Mouse (Mus musculus): ENCODE measurements around the gene Pccb. TPM values are rescaled to one million over a fixed set of nuclear protein-coding genes. Genes with fewer than 3 reads are reported as not detected.

The Pccb gene
- polyA plus RNA-seq, 1 experiment from 2014 or later = 21.4 TPM

- 92% methylated on average over 8 of the region's 8 CpGs for WGBS
- ATAC-seq (ENCODE audit: low read depth) = no peak
- no peak overlapping the region for H3K9ac ChIP-seq
- 0 out of 2 replicates have a peak, but pooled peaks cover 8% of the 10 kb centered on the region for H3K4me1 ChIP-seq (replicated peaks)
- peaks cover 24% of the 10 kb centered on the region for H3K36me3 ChIP-seq
- no peak overlapping the region for H3K27ac ChIP-seq (replicated peaks)
- no peak overlapping the region for H3K4me3 ChIP-seq
- no peak overlapping the region for H3K4me2 ChIP-seq
- H3K9me3 ChIP-seq = 0 out of 2 replicates have a peak, but pooled peaks cover 7% of the 10 kb centered on the region
- H3K27me3 ChIP-seq = no peaks in the 10 kb centered on the region
Measured at GRCm38 (mm10) chr9:101002841-101003240, 31.9 kb downstream of the Pccb start.

DNA sequence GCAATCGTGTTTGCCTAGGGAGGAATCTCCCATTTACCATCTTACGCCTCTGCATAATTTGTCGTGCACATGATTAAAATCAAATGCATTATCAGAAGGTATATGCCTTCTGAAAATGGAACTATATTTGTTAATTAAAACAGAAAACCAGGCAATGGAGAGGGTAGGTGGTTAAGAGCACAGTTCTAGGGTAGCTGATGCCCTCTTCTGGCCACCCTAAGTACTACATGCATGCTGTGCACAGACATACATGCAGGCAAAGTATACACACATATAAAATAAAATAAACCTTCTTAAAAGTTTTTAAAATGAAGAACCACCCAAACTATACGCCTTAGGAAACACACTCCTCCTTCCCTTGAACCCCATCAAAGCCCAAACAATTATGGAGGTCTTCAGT is 32.6 kb downstream of the Pccb start:
- ATAC-seq (ENCODE audit: low read depth) = no peak

GRCm38 (mm10) chr9:100997138-100997537 is 37.6 kb downstream of the Pccb start:
- no peak overlapping the region for H3K27ac ChIP-seq (replicated peaks)
- H3K4me2 ChIP-seq = no peak overlapping the region
- no peak for ATAC-seq (ENCODE audit: low read depth)
- H3K27me3 ChIP-seq = no peaks in the 10 kb centered on the region
- H3K36me3 ChIP-seq = peaks cover 37% of the 10 kb centered on the region
- WGBS = 95% methylated on average over 2 of the region's 2 CpGs
- H3K9ac ChIP-seq = no peak overlapping the region
- H3K4me1 ChIP-seq (replicated peaks) = no peaks in the 10 kb centered on the region
- H3K9me3 ChIP-seq = no peaks in the 10 kb centered on the region
- no peak overlapping the region for H3K4me3 ChIP-seq

More for the DNA sequence above, 32.6 kb downstream of the Pccb start:
- 0 out of 2 replicates have a peak, but pooled peaks cover 8% of the 10 kb centered on the region for H3K4me1 ChIP-seq (replicated peaks)
- H3K9ac ChIP-seq = no peak overlapping the region
- H3K36me3 ChIP-seq = peaks cover 24% of the 10 kb centered on the region
- H3K9me3 ChIP-seq = 0 out of 2 replicates have a peak, but pooled peaks cover 7% of the 10 kb centered on the region
- no peak overlapping the region for H3K4me2 ChIP-seq
- WGBS = 93% methylated on average over 4 of the region's 4 CpGs
- H3K4me3 ChIP-seq = no peak overlapping the region
- no peak overlapping the region for H3K27ac ChIP-seq (replicated peaks)
- H3K27me3 ChIP-seq = no peaks in the 10 kb centered on the region

- Histone ChIP-seq H3K9me3 (0 out of 2 replicates have a peak, but pooled peaks cover 2% of the 10 kb centered on the region), H3K4me3 (no peak overlapping the region), H3K36me3 (peaks cover 41% of the 10 kb centered on the region), H3K4me1 (replicated peaks) (no peaks in the 10 kb centered on the region), H3K9ac (no peak overlapping the region), H3K27ac (replicated peaks) (no peak overlapping the region), H3K4me2 (no peak overlapping the region), H3K27me3 (no peaks in the 10 kb centered on the region)
- ATAC-seq (ENCODE audit: low read depth) = no peak
- WGBS = 95% methylated on average over 4 of the region's 4 CpGs
Measured at GRCm38 (mm10) chr9:100993937-100994336, 40.8 kb downstream of the Pccb start.

GRCm38 (mm10) chr9:100992191-100992590 is 42.5 kb downstream of the Pccb start:
- no peak overlapping the region for H3K4me3 ChIP-seq
- 64% methylated on average over 2 of the region's 2 CpGs for WGBS
- no peak overlapping the region for H3K27ac ChIP-seq (replicated peaks)
- H3K4me1 ChIP-seq (replicated peaks) = no peaks in the 10 kb centered on the region
- no peaks in the 10 kb centered on the region for H3K27me3 ChIP-seq
- peaks cover 43% of the 10 kb centered on the region for H3K36me3 ChIP-seq
- no peak overlapping the region for H3K9ac ChIP-seq
- H3K4me2 ChIP-seq = no peak overlapping the region
- no peak for ATAC-seq (ENCODE audit: low read depth)
- 0 out of 2 replicates have a peak, but pooled peaks cover 2% of the 10 kb centered on the region for H3K9me3 ChIP-seq

DNA sequence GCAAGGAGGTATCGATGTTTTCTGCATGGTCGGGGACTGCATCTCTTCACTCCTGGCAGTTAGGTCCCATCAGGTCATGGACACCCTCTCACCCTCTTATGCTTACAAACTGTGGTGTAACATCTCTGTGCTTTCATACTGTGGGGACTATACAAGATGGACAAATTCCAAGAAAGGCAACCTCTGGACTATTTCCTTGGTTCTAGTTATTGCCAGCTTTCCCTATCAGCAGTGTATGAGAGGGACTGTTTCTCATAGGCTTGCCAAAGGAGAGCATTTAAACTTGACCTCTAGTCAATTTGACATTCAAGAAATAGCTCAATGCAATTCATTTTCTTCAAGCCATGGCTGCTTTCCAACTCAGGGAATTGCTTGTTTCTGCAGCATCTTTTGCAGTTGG is 43.4 kb downstream of the Pccb start:
- no peak overlapping the region for H3K27ac ChIP-seq (replicated peaks)
- peaks cover 47% of the 10 kb centered on the region for H3K36me3 ChIP-seq
- 96% methylated on average over 2 of the region's 2 CpGs for WGBS
- no peak overlapping the region for H3K4me3 ChIP-seq
- H3K4me1 ChIP-seq (replicated peaks) = no peaks in the 10 kb centered on the region
- ATAC-seq (ENCODE audit: low read depth) = no peak
- H3K9me3 ChIP-seq = 0 out of 2 replicates have a peak, but pooled peaks cover 2% of the 10 kb centered on the region
- H3K4me2 ChIP-seq = no peak overlapping the region
- H3K27me3 ChIP-seq = no peaks in the 10 kb centered on the region
- H3K9ac ChIP-seq = no peak overlapping the region

DNA sequence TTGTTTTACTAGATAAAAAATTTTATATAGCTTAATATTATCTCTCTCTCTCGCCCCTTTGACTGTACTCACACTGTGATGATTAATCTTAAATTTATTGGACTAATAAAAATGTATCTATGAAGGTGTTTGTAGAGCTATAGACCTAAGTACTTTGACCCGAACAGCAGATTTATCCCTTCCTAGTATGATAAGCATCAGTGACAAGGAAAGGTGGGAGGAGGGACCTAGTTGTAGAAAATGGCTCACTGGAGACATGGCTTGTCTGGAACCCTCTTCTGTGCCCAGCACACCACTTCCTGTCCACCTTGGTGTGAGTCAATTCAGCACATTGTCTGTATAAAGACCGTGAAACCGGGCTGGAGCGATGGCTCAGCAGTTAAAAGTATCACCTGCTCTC is 44.1 kb downstream of the Pccb start:
- H3K4me2 ChIP-seq = no peak overlapping the region
- H3K27me3 ChIP-seq = no peaks in the 10 kb centered on the region
- 80% methylated on average over 5 of the region's 5 CpGs for WGBS
- H3K27ac ChIP-seq (replicated peaks) = no peak overlapping the region
- 0 out of 2 replicates have a peak, but pooled peaks cover 2% of the 10 kb centered on the region for H3K9me3 ChIP-seq
- H3K9ac ChIP-seq = no peak overlapping the region
- ATAC-seq (ENCODE audit: low read depth) = no peak
- H3K4me1 ChIP-seq (replicated peaks) = no peaks in the 10 kb centered on the region
- H3K36me3 ChIP-seq = peaks cover 49% of the 10 kb centered on the region
- H3K4me3 ChIP-seq = no peak overlapping the region

- Histone ChIP-seq H3K9ac (no peak overlapping the region), H3K4me2 (no peak overlapping the region), H3K9me3 (0 out of 2 replicates have a peak, but pooled peaks cover 2% of the 10 kb centered on the region), H3K27me3 (no peaks in the 10 kb centered on the region), H3K27ac (replicated peaks) (no peak overlapping the region), H3K4me3 (no peak overlapping the region), H3K4me1 (replicated peaks) (no peaks in the 10 kb centered on the region), H3K36me3 (peaks cover 55% of the 10 kb centered on the region)
- ATAC-seq (ENCODE audit: low read depth) = no peak
- WGBS = 93% methylated on average over 3 of the region's 3 CpGs
Measured at GRCm38 (mm10) chr9:100987850-100988249, 46.8 kb downstream of the Pccb start.

DNA sequence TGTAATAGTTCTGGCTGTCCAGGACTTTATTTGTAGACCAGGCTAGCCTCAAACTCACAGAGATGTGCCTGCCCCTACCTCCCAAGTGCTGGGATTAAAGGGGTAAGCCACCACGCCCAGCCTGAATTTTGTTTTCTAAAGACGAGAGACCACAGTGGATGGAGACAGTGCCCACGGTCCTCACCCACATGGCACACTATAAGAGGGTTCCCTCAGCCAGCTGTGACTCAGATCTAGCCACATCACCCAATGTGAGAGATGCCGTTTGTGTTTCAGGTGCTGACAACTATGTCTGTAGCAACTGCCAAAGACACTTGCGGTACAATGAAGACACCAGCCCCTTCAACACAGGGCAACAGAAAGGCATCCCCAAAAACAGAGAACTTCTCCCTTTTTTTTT is 47.7 kb downstream of the Pccb start:
- 94% methylated on average over 5 of the region's 5 CpGs for WGBS
- Histone ChIP-seq H3K36me3 (peaks cover 59% of the 10 kb centered on the region), H3K4me1 (replicated peaks) (no peaks in the 10 kb centered on the region), H3K27ac (replicated peaks) (no peak overlapping the region), H3K27me3 (no peaks in the 10 kb centered on the region), H3K9me3 (0 out of 2 replicates have a peak, but pooled peaks cover 2% of the 10 kb centered on the region), H3K4me3 (no peak overlapping the region), H3K4me2 (no peak overlapping the region), H3K9ac (no peak overlapping the region)
- ATAC-seq (ENCODE audit: low read depth) = no peak

DNA sequence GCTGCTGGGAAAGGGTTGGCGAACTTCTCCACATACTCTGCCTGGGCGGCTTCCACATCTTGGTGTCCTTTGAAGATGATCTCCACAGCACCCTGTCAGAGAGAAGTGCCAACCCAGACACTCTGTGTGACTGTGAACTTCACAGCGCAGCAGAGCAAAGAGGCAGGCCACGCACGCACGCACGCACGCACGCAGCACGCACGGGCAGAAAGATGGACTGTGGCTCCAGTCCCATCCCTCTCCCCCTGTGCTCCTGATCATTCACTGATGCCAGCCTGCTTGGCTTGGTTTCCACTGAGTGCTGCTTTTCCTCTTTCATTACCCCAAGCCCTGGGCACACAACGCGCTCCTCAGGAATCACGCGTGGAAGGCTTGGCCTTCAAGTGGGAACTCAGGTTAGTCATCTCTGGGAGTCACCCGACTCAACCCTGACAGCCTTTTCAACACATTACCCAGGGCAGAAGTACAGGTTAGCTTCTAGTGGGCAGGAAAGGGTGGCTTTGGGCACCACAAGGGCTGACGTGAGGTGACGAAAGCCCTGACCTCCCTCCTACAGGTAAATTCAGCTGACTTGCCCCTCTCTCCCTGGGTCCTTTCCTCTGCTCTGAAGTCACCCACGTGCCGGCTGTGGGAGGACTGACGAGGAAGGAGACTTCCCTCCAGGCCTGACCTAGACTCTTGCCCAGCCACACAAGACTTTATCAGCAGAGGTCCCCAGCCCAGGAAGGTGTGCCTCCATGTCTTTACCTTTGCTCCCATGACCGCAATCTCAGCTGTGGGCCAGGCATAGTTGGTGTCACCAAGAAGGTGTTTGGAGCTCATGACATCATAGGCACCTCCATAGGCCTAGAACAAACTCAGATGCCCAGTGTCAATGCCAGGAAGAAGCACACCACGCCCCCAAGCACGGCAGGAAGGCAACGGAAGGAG is 50.1 kb downstream of the Pccb start:
- Histone ChIP-seq H3K36me3 (peaks cover 54% of the 10 kb centered on the region), H3K9ac (no peak overlapping the region), H3K27ac (replicated peaks) (no peak overlapping the region), H3K4me3 (no peak overlapping the region), H3K4me2 (no peak overlapping the region), H3K9me3 (0 out of 2 replicates have a peak, but pooled peaks cover 2% of the 10 kb centered on the region), H3K27me3 (no peaks in the 10 kb centered on the region), H3K4me1 (replicated peaks) (no peaks in the 10 kb centered on the region)
- no peak for ATAC-seq (ENCODE audit: low read depth)
- 96% methylated on average over 25 of the region's 25 CpGs for WGBS

- Histone ChIP-seq H3K9ac (no peak overlapping the region), H3K27ac (replicated peaks) (no peak overlapping the region), H3K4me1 (replicated peaks) (no peaks in the 10 kb centered on the region), H3K4me2 (no peak overlapping the region), H3K9me3 (no peaks in the 10 kb centered on the region), H3K27me3 (no peaks in the 10 kb centered on the region), H3K4me3 (no peak overlapping the region), H3K36me3 (peaks cover 43% of the 10 kb centered on the region)
- WGBS = 92% methylated on average over 7 of the region's 7 CpGs
- no peak for ATAC-seq (ENCODE audit: low read depth)
Measured at GRCm38 (mm10) chr9:100982786-100983185, 51.9 kb downstream of the Pccb start.

DNA sequence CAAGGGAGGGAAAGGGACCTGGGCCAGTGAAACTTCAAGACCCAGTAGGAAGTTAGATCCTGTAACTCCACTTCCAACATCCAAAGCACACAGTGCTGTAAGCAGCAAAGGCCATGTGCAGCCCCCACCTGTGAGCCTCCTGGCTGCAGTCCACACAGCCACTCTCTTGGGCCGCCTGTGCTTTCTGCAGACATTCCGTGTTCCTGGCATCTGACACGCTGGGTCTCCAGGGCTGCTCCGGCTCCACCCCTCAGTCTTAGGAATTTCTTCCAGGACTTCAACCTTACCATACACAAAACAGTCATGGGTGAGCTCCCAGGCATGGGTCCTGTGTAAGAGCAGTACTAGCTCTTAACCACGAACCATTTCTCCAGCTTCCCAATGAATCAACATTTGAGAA is 55.4 kb downstream of the Pccb start:
- Histone ChIP-seq H3K4me3 (no peak overlapping the region), H3K4me2 (no peak overlapping the region), H3K9me3 (no peaks in the 10 kb centered on the region), H3K36me3 (peaks cover 28% of the 10 kb centered on the region), H3K27ac (replicated peaks) (no peak overlapping the region), H3K27me3 (no peaks in the 10 kb centered on the region), H3K4me1 (replicated peaks) (no peaks in the 10 kb centered on the region), H3K9ac (no peak overlapping the region)
- 84% methylated on average over 5 of the region's 5 CpGs for WGBS
- no peak for ATAC-seq (ENCODE audit: low read depth)

All from neural tube, embryonic 13.5 days (tissue).